Mouse (Mus musculus) embryonic fibroblast, embryonic 13.5 days (primary cell): ENCODE results near the gene Rab11fip5.

Experiments used
- CTCF ChIP-seq: IDR thresholded peaks from 2 replicates; pipeline ENCODE4 v1.5.1; 2011; ENCODE audit warnings: mild to moderate bottlenecking, control low read depth, low read length, moderate library complexity, borderline replicate concordance; ENCODE audit not compliant: insufficient read depth
- POLR2A ChIP-seq: IDR thresholded peaks from 2 replicates; pipeline ENCODE4 v1.6.1; 2011; ENCODE audit warnings: low read depth, mild to moderate bottlenecking, control low read depth, low read length, moderate library complexity

- no peak for TF ChIP-seq CTCF
- no peak for TF ChIP-seq POLR2A
Observed at GRCm38 (mm10) chr6:85344929-85345328, 29.5 kb downstream of the Rab11fip5 start.
